Mouse (Mus musculus) olfactory bulb, adult 2 months (tissue): ENCODE measurements around the gene Pltp. TPM values are rescaled to one million over a fixed set of nuclear protein-coding genes. Genes with fewer than 3 reads are reported as not detected.

Experiments
- H3K27ac ChIP-seq: fragments of 200-500 bp; 2 replicates; pipeline ENCODE4 v1.5.1; 2012; ENCODE audit warnings: low read depth, low read length; ENCODE audit not compliant: insufficient read depth
- H3K4me1 ChIP-seq: fragments of 200-500 bp; 2 replicates; pipeline ENCODE4 v1.6.1; 2012; ENCODE audit warnings: low read length; ENCODE audit not compliant: control insufficient read depth, insufficient read depth
- H3K4me3 ChIP-seq: fragments of 200-500 bp; 2 replicates; pipeline ENCODE4 v1.5.1; 2012; ENCODE audit warnings: mild to moderate bottlenecking, low read depth, low read length, moderate library complexity; ENCODE audit not compliant: insufficient read depth
- CTCF ChIP-seq: fragments of 200-500 bp; IDR thresholded peaks from 2 replicates; pipeline ENCODE4 v1.5.1; 2012; ENCODE audit warnings: low read depth, mild to moderate bottlenecking, low read length, moderate library complexity; ENCODE audit not compliant: insufficient read depth
- POLR2A ChIP-seq: fragments of 200-500 bp; IDR thresholded peaks from 2 replicates; pipeline ENCODE4 v1.6.1; 2012; ENCODE audit warnings: mild to moderate bottlenecking, low read depth, low read length, moderate library complexity; ENCODE audit not compliant: insufficient read depth
- WGBS: fragments of 180-500 bp; shearing (Covaris S2); methylation state at CpG from one replicate; pipeline ENCODE4 v1.1.7; 2018; 5-methylcytosine and 5-hydroxymethylcytosine counted together
- polyA plus RNA-seq: library from polyadenylated mRNA; stranded (reverse); fragments of >200 nt; gene quantifications from 2 replicates; pipeline ENCODE4 v1.2.4, GENCODE M21; 2012; ENCODE audit warnings: low replicate concordance; ENCODE audit not compliant: missing spikeins, insufficient read depth, insufficient read length

Pltp gene
- not detected in 2 replicates for polyA plus RNA-seq

GRCm38 (mm10) chr2:164857101-164857821, at the start of gene Pltp:
Gene Pltp (minus strand): TSS chr2:164857711.
- peaks cover 23% of the 10 kb centered on the region for H3K4me1 ChIP-seq
- no peak within 1 kb of the TSS for H3K27ac ChIP-seq
- peak within 1 kb of the TSS; percentile 52 for H3K4me3 ChIP-seq
- TF ChIP-seq CTCF (no peak), POLR2A (no peak)
- under 1% methylated on average over 47 of the region's 47 CpGs for WGBS

- no peak overlapping the region for H3K4me3 ChIP-seq
- peaks cover 11% of the 10 kb centered on the region for H3K4me1 ChIP-seq
- TF ChIP-seq POLR2A: no peak
- no peak for TF ChIP-seq CTCF
- no peak overlapping the region for H3K27ac ChIP-seq
- WGBS: over 99% methylated on average over 4 of the region's 4 CpGs
These were observed 48.6 kb upstream of the Pltp start for GRCm38 (mm10) chr2:164906071-164906470.

GRCm38 (mm10) chr2:164903496-164903895, 46.0 kb upstream of the Pltp start:
- Histone ChIP-seq H3K4me1 (no peaks in the 10 kb centered on the region; the same call in 1 of the 2 replicates), H3K27ac (no peak overlapping the region), H3K4me3 (no peak overlapping the region)
- TF ChIP-seq POLR2A (no peak), CTCF (no peak)
- WGBS: 73% methylated on average over 1 of the region's 1 CpGs

GRCm38 (mm10) chr2:164901380-164901779, 43.9 kb upstream of the Pltp start:
- Histone ChIP-seq H3K4me3 (no peak overlapping the region), H3K4me1 (no peaks in the 10 kb centered on the region), H3K27ac (no peak overlapping the region)
- TF ChIP-seq CTCF (no peak), POLR2A (no peak)
- 86% methylated on average over 13 of the region's 13 CpGs for WGBS

- 90% methylated on average over 16 of the region's 16 CpGs for WGBS
- Histone ChIP-seq H3K27ac (no peak overlapping the region), H3K4me3 (no peak overlapping the region), H3K4me1 (no peaks in the 10 kb centered on the region)
- TF ChIP-seq CTCF (no peak), POLR2A (no peak)
These were observed 42.4 kb upstream of the Pltp start for GRCm38 (mm10) chr2:164899723-164900459.

GRCm38 (mm10) chr2:164899034-164899433, 41.5 kb upstream of the Pltp start:
- no peak for TF ChIP-seq CTCF
- TF ChIP-seq POLR2A: no peak
- whole genome bisulfite sequencing: 93% methylated on average over 15 of the region's 15 CpGs
- Histone ChIP-seq H3K4me1 (no peaks in the 10 kb centered on the region), H3K27ac (no peak overlapping the region), H3K4me3 (no peak overlapping the region)

- Histone ChIP-seq H3K27ac (no peak overlapping the region), H3K4me1 (0 out of 2 replicates have a peak, but pooled peaks cover 3% of the 10 kb centered on the region), H3K4me3 (no peak overlapping the region)
- WGBS: 94% methylated on average over 7 of the region's 7 CpGs
- no peak for TF ChIP-seq CTCF
- no peak for TF ChIP-seq POLR2A
These were observed 40.5 kb upstream of the Pltp start for GRCm38 (mm10) chr2:164898008-164898407.

GRCm38 (mm10) chr2:164895885-164896284, 38.4 kb upstream of the Pltp start:
- H3K4me1 ChIP-seq: peaks cover 12% of the 10 kb centered on the region
- WGBS: 89% methylated on average over 6 of the region's 6 CpGs
- TF ChIP-seq CTCF: no peak
- TF ChIP-seq POLR2A: no peak
- no peak overlapping the region for H3K27ac ChIP-seq
- H3K4me3 ChIP-seq: no peak overlapping the region

GRCm38 (mm10) chr2:164894644-164895043, 37.1 kb upstream of the Pltp start:
- no peak overlapping the region for H3K4me3 ChIP-seq
- H3K27ac ChIP-seq: no peak overlapping the region
- H3K4me1 ChIP-seq: peaks cover 12% of the 10 kb centered on the region
- 59% methylated on average over 1 of the region's 1 CpGs for WGBS
- TF ChIP-seq POLR2A (no peak), CTCF (no peak)
